Mouse (Mus musculus) megakaryocyte progenitor cell, adult 5-6 weeks (primary cell): ENCODE measurements around the gene Zcchc7. TPM values are rescaled to one million over a fixed set of nuclear protein-coding genes. Genes with fewer than 3 reads are reported as not detected.

Experiments
- total RNA-seq, 2 experiments: library from RNA; stranded (forward) in 1 of 2; stranded (reverse) in 1 of 2; fragments of 157-497, 149-512 nt in 1 of 2; fragments of 200-1000 nt in 1 of 2; gene quantifications; 2 replicates each; pipeline versions ENCODE4 v1.2.3 to v1.2.4; 2015 to 2017

Zcchc7 gene
- total RNA-seq, 2 experiments from 2014 or later, result 49.9 to 118 TPM

Other genes with a start within 250 kb of the Zcchc7 start
- 0.10 TPM in 1 of 2 replicates, not detected in the other for gene Pax5, start 45.4 kb upstream of the Zcchc7 start, total RNA-seq (2015)
- not detected in 2 replicates for gene Pax5, start 45.4 kb upstream of the Zcchc7 start, total RNA-seq (2017)
- 11.8 and 12.0 TPM in 2 replicates for gene Grhpr, start 225.5 kb downstream of the Zcchc7 start, total RNA-seq (2015)
- gene Grhpr, start 225.5 kb downstream of the Zcchc7 start, total RNA-seq (2017), result 7.9 and 8.9 TPM in 2 replicates